Mouse (Mus musculus): Measurements from ENCODE around the gene Rfx5.

GRCm38 (mm10) chr3:94924688-94925087 lies 29.2 kb upstream of the Rfx5 start:
- no peak for TF ChIP-seq CTCF (IDR thresholded peaks at IDR 0.05; ENCODE audit: low read depth)
- TF ChIP-seq EP300 (IDR thresholded peaks at IDR 0.05; ENCODE audit: low read depth), result no peak
